Mouse (Mus musculus) hindbrain, embryonic 14.5 days (tissue): ENCODE measurements at regions not wholly inside any gene's neighbourhood (a gene's known extent, or its start where the extent isn't known, plus 50 kb on each side); places are given as distances from the start of the nearest gene placed in this dataset.
"Not testable (repeated sequence)": the region's sequence is repeated elsewhere in the genome, so short reads cannot be mapped to it uniquely, and the experiment has no call there.

ENCODE experiments used
- ATAC-seq: fragments of 200-750 bp; cut with Nextera tagmentation; 2 replicates; pipeline ENCODE4 v1.8.0; 2017; ENCODE audit warnings: moderate number of reproducible peaks, mild to moderate bottlenecking, moderate TSS enrichment, moderate library complexity; ENCODE audit not compliant: low FRiP score
- DNase-seq: peaks from one replicate; pipeline ENCODE4 v3.0.0-alpha.2; 2015; ENCODE audit warnings: low spot score
- H3K27ac ChIP-seq: fragments of 300-500 bp; sonication (generic); 2 replicates; pipeline ENCODE4 v1.5.1; 2014; ENCODE audit warnings: mild to moderate bottlenecking, moderate library complexity
- H3K27me3 ChIP-seq: fragments of 300-500 bp; sonication (generic); 2 replicates; pipeline ENCODE4 v1.6.1; 2014; ENCODE audit warnings: mild to moderate bottlenecking, low read length, mixed read lengths; ENCODE audit not compliant: control insufficient read depth, insufficient read depth
- H3K36me3 ChIP-seq: fragments of 300-500 bp; sonication (generic); replicated peaks from 2 replicates; pipeline ENCODE4 v1.6.1; 2014; ENCODE audit not compliant: control insufficient read depth, insufficient read depth
- H3K4me1 ChIP-seq: fragments of 300-500 bp; sonication (generic); replicated peaks from 2 replicates; pipeline ENCODE4 v1.6.1; 2014; ENCODE audit warnings: antibody characterized with exemption, low read length, mixed read lengths; ENCODE audit not compliant: control insufficient read depth, insufficient read depth
- H3K4me2 ChIP-seq: fragments of 300-500 bp; sonication (generic); replicated peaks from 2 replicates; pipeline ENCODE4 v1.6.1; 2014; ENCODE audit warnings: mild to moderate bottlenecking, moderate library complexity
- H3K4me3 ChIP-seq: fragments of 300-500 bp; sonication (generic); replicated peaks from 2 replicates; pipeline ENCODE4 v1.5.1; 2014; ENCODE audit warnings: mild to moderate bottlenecking, low read length
- H3K9ac ChIP-seq: fragments of 300-500 bp; sonication (generic); 2 replicates; pipeline ENCODE4 v1.6.1; 2014
- H3K9me3 ChIP-seq: fragments of 300-500 bp; sonication (generic); 2 replicates; pipeline ENCODE4 v1.6.1; 2016; ENCODE audit warnings: low read length; ENCODE audit not compliant: control insufficient read depth
- WGBS: fragments of 180-500 bp; shearing (Covaris S2); extraction: QIAGEN DNeasy Blood & Tissue Kit; methylation state at CpG from one replicate; pipeline ENCODE4 v1.1.7; 2014; 5-methylcytosine and 5-hydroxymethylcytosine counted together

GRCm38 (mm10) chr15:11463341-11463740 lies 63.9 kb upstream of the Tars start:
- no peaks in the 10 kb centered on the region for H3K9me3 ChIP-seq
- no peak overlapping the region for H3K9ac ChIP-seq
- 95% methylated on average over 2 of the region's 2 CpGs for WGBS
- no peaks in the 10 kb centered on the region for H3K36me3 ChIP-seq
- ATAC-seq (no peak), DNase-seq (no peak)
- no peaks in the 10 kb centered on the region for H3K27me3 ChIP-seq
- no peak overlapping the region for H3K4me2 ChIP-seq
- H3K4me3 ChIP-seq = no peak overlapping the region
- H3K4me1 ChIP-seq = no peaks in the 10 kb centered on the region
- H3K27ac ChIP-seq = no peak overlapping the region

DNA sequence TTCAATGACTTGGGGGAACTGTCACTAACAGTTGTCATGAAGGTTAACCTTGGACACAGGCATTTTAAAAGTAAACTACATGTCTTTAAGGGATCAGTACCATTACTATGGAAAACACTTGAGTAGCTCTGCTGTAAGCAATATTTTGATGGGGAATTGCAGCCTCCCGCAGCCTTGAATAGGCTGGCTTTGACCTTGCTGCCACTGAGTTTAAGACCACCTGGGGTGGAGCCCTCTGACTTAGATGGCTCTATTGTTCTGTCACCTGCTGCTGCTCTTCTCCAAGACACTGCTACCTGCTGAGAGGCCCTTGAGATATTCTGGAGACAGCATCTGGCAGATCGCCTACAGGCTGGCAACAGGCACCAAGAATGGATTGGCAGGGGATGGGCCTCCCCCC lies 62.1 kb upstream of the Tars start:
- not testable (repeated sequence) for H3K4me3 ChIP-seq, H3K9me3 ChIP-seq
- WGBS = 31% methylated on average over 2 of the region's 2 CpGs

DNA sequence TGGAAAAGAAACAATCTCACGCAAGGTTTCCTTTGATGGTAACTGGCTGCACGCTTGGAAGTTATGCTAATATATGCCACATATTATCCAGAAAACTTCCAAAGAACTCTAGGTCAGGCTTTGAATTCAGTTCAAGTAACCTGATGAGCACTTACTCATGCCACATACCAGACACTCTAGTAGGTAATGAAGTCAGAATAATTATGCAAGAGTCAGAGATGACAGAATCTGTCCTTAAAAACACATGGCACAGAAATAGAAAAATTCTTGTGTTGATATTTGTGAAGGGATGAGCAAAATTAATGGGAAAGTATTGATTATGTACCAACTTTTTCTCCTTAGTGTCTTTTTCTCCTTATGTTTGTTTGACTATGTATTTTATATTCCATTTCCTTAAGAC lies 59.8 kb upstream of the Tars start:
- no peak overlapping the region for H3K4me2 ChIP-seq
- no peak overlapping the region for H3K4me3 ChIP-seq
- no peaks in the 10 kb centered on the region for H3K27me3 ChIP-seq
- H3K36me3 ChIP-seq = no peaks in the 10 kb centered on the region
- no peaks in the 10 kb centered on the region for H3K4me1 ChIP-seq
- DNase-seq (no peak), ATAC-seq (no peak)
- no peak overlapping the region for H3K27ac ChIP-seq
- no peak overlapping the region for H3K9ac ChIP-seq
- 95% methylated on average over 2 of the region's 2 CpGs for WGBS
- H3K9me3 ChIP-seq = no peaks in the 10 kb centered on the region

More for the DNA sequence above, 62.1 kb upstream of the Tars start:
- ATAC-seq, H3K27ac ChIP-seq, H3K27me3 ChIP-seq, DNase-seq, H3K36me3 ChIP-seq, H3K9ac ChIP-seq, H3K4me2 ChIP-seq, H3K4me1 ChIP-seq: not testable (repeated sequence)

GRCm38 (mm10) chr15:11457278-11457677 lies 57.8 kb upstream of the Tars start:
- Histone ChIP-seq H3K9me3 (no peaks in the 10 kb centered on the region), H3K27me3 (no peaks in the 10 kb centered on the region), H3K4me1 (no peaks in the 10 kb centered on the region), H3K4me3 (no peak overlapping the region), H3K4me2 (no peak overlapping the region), H3K27ac (no peak overlapping the region), H3K9ac (no peak overlapping the region), H3K36me3 (no peaks in the 10 kb centered on the region)
- no peak for ATAC-seq
- 89% methylated on average over 8 of the region's 8 CpGs for WGBS
- no peak for DNase-seq

- Histone ChIP-seq H3K4me3 (no peak overlapping the region), H3K9ac (no peak overlapping the region), H3K4me1 (no peaks in the 10 kb centered on the region), H3K36me3 (no peaks in the 10 kb centered on the region), H3K27me3 (no peaks in the 10 kb centered on the region), H3K27ac (no peak overlapping the region), H3K9me3 (no peaks in the 10 kb centered on the region), H3K4me2 (no peak overlapping the region)
- ATAC-seq = no peak
- 82% methylated on average over 6 of the region's 6 CpGs for WGBS
- DNase-seq = no peak
Measured at GRCm38 (mm10) chr15:11455982-11456381, 56.5 kb upstream of the Tars start.

DNA sequence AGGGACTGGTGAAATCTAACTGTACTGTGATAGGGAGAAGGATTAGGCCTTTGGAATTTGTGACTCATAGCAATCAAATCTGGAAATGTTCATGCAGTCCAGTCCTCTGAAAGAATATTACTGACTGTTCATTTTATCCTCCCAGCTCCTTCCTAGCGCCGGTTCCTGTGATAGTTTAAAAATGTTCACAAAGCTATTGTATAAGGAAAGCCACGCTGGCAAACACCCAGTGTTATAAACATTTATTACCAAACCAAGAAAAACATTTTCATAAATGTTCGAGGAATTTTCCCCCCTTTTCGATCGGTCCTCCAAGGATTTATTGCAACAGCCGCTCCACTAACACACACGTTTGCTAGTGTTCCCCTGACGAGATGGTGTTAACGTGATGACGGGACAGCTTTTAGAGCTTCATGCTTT lies 55.9 kb upstream of the Tars start:
- no peak overlapping the region for H3K4me3 ChIP-seq
- no peaks in the 10 kb centered on the region for H3K9me3 ChIP-seq
- WGBS = 92% methylated on average over 11 of the region's 11 CpGs
- H3K27me3 ChIP-seq = no peaks in the 10 kb centered on the region
- H3K36me3 ChIP-seq = no peaks in the 10 kb centered on the region
- H3K9ac ChIP-seq = no peak overlapping the region
- H3K4me1 ChIP-seq = no peaks in the 10 kb centered on the region
- H3K27ac ChIP-seq = no peak overlapping the region
- ATAC-seq = no peak
- no peak for DNase-seq
- H3K4me2 ChIP-seq = no peak overlapping the region

- ATAC-seq (no peak), DNase-seq (no peak)
- H3K4me3 ChIP-seq = no peak overlapping the region
- WGBS = 90% methylated on average over 1 of the region's 1 CpGs
- no peaks in the 10 kb centered on the region for H3K27me3 ChIP-seq
- no peaks in the 10 kb centered on the region for H3K4me1 ChIP-seq
- no peaks in the 10 kb centered on the region for H3K9me3 ChIP-seq
- H3K36me3 ChIP-seq = no peaks in the 10 kb centered on the region
- H3K4me2 ChIP-seq = no peak overlapping the region
- no peak overlapping the region for H3K27ac ChIP-seq
- H3K9ac ChIP-seq = no peak overlapping the region
Measured at GRCm38 (mm10) chr15:11453997-11454396, 54.5 kb upstream of the Tars start.

DNA sequence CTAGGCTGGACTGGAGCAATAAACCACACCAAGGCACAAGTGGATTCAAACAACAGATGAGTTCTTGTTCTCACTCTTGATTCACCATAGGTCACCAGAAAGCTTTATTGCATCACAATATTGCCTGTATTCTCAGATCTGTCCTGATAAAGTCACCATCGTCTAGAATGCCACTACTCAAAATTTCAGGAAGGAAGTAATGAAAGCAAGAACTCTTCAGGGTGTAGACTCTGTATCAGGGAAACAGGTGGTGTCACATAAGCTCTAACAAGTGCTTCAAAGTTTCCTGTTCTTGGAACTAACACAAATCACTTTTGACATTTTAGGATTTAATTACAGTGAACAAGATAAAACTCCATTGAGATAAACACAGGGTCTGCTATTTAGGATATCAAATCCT lies 52.2 kb upstream of the Tars start:
- H3K4me3 ChIP-seq = no peak overlapping the region
- ATAC-seq = no peak
- H3K27ac ChIP-seq = no peak overlapping the region
- H3K27me3 ChIP-seq = no peaks in the 10 kb centered on the region
- no peak for DNase-seq
- H3K4me1 ChIP-seq = no peaks in the 10 kb centered on the region
- H3K4me2 ChIP-seq = no peak overlapping the region
- H3K9me3 ChIP-seq = no peaks in the 10 kb centered on the region
- H3K9ac ChIP-seq = no peak overlapping the region
- H3K36me3 ChIP-seq = no peaks in the 10 kb centered on the region
- 75% methylated on average over 1 of the region's 1 CpGs for WGBS
